Mouse (Mus musculus): ENCODE results near the gene Llgl1. TPM values are rescaled to one million over a fixed set of nuclear protein-coding genes. Genes with fewer than 3 reads are reported as not detected.

Gene Llgl1
- polyA plus RNA-seq, 1 experiment from 2014 or later, result 49.7 TPM

Small RNAs within 50 kb of the gene (microRNA-seq; reads per million reads assigned to microRNA genes)
- not detected for gene Mir5100 (ENCODE audit: borderline number of aligned reads)

Other genes starting within 250 kb of the Llgl1 start
- gene Drg2, start 245.1 kb upstream of the Llgl1 start, polyA plus RNA-seq (2014; fragmentation: Nextera tagmentation; extraction: Ambion mirVana), result 95.2 and 110 TPM in 2 replicates
- 0.24 and 0.43 TPM in 2 replicates for gene Myo15, start 230.4 kb upstream of the Llgl1 start, polyA plus RNA-seq (2014; fragmentation: Nextera tagmentation; extraction: Ambion mirVana)
- 29.3 and 30.1 TPM in 2 replicates for gene Alkbh5, start 163.3 kb upstream of the Llgl1 start, polyA plus RNA-seq (2014; fragmentation: Nextera tagmentation; extraction: Ambion mirVana)
- gene Flii, start 27.5 kb downstream of the Llgl1 start, polyA plus RNA-seq (2014; fragmentation: Nextera tagmentation; extraction: Ambion mirVana), result 76.1 and 76.9 TPM in 2 replicates
- 17.3 and 18.8 TPM in 2 replicates for gene Mief2, start 28.7 kb downstream of the Llgl1 start, polyA plus RNA-seq (2014; fragmentation: Nextera tagmentation; extraction: Ambion mirVana)
- 12.1 and 16.4 TPM in 2 replicates for gene Top3a, start 77.6 kb downstream of the Llgl1 start, polyA plus RNA-seq (2014; fragmentation: Nextera tagmentation; extraction: Ambion mirVana)
- 7.2 and 8.7 TPM in 2 replicates for gene Smcr8, start 77.8 kb downstream of the Llgl1 start, polyA plus RNA-seq (2014; fragmentation: Nextera tagmentation; extraction: Ambion mirVana)
- gene Shmt1, start 112.0 kb downstream of the Llgl1 start, polyA plus RNA-seq (2014; fragmentation: Nextera tagmentation; extraction: Ambion mirVana), result 30.2 and 35.7 TPM in 2 replicates
- gene Dhrs7b, start 130.9 kb downstream of the Llgl1 start, polyA plus RNA-seq (2014; fragmentation: Nextera tagmentation; extraction: Ambion mirVana), result 32.7 and 32.9 TPM in 2 replicates
- 61.6 and 61.7 TPM in 2 replicates for gene Tmem11, start 179.5 kb downstream of the Llgl1 start, polyA plus RNA-seq (2014; fragmentation: Nextera tagmentation; extraction: Ambion mirVana)
- 18.8 and 19.4 TPM in 2 replicates for gene Natd1, start 215.0 kb downstream of the Llgl1 start, polyA plus RNA-seq (2014; fragmentation: Nextera tagmentation; extraction: Ambion mirVana)
- 76.1 and 78.6 TPM in 2 replicates for gene Map2k3, start 232.3 kb downstream of the Llgl1 start, polyA plus RNA-seq (2014; fragmentation: Nextera tagmentation; extraction: Ambion mirVana)

Data from embryonic facial prominence, embryonic 14.5 days (tissue).